Mouse (Mus musculus): ENCODE data around the gene Sucnr1. TPM values are rescaled to one million over a fixed set of nuclear protein-coding genes. Genes with fewer than 3 reads are reported as not detected.
"Not testable (repeated sequence)": the region's sequence is repeated elsewhere in the genome, so short reads cannot be mapped to it uniquely, and the experiment has no call there.

Sucnr1 gene
- polyA plus RNA-seq, 1 experiment from 2014 or later = 0.07 TPM

- 61% methylated on average over 8 of the region's 8 CpGs for WGBS (ENCODE audit: insufficient replicate concordance)
- H3K36me3 ChIP-seq (replicated peaks) = no peaks in the 10 kb centered on the region
- no peaks in the 10 kb centered on the region for H3K9me3 ChIP-seq (replicated peaks)
- no peak overlapping the region for H3K27ac ChIP-seq (replicated peaks)
- peaks cover 3% of the 10 kb centered on the region for H3K4me1 ChIP-seq (replicated peaks)
- no peak overlapping the region for H3K4me3 ChIP-seq (replicated peaks)
- H3K27me3 ChIP-seq = no peaks in the 10 kb centered on the region
- H3K9ac ChIP-seq = no peak overlapping the region
- H3K4me2 ChIP-seq = no peak overlapping the region
- no peak for ATAC-seq (ENCODE audit: insufficient read depth)
Measured at GRCm38 (mm10) chr3:60091321-60091720, 9.7 kb downstream of the Sucnr1 start.

DNA sequence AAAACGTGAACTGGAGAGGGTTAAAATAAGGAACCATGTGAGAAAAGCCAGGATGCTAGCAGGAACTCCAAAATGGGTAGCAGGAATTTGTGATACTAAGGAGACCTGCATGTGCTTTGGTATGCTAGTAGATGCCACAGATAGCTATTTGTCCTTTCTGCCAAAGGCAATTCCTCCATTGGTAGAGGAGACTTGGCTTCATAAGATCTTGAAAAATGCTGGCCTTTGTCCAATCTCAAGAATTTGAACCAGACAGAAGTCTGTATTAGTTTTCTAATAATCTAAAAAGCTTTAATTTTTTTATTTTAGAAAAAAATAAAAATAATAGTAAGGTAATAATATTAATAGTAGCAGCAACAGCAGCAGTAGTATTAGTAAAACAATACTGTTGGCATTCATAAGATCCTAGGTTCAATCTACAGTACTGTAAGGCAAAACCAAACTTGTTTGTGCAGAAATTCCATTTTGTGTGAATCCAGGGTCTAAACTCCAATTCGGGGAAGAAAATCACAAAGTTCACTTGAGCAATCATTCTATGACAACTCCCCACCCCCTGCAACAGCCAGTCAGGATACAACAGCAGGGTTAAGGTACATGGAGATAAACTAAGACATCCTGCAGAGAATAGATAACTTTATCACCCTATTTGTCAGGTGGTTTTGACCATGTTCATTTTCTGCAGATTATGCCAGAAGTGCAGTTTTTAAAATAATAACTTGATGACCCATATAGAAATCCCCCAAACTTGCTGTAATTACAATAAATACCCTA is 12.9 kb downstream of the Sucnr1 start:
- Histone ChIP-seq H3K4me2 (no peak overlapping the region), H3K9ac (no peak overlapping the region), H3K27me3 (no peaks in the 10 kb centered on the region), H3K4me1 (replicated peaks) (peaks cover 3% of the 10 kb centered on the region), H3K36me3 (replicated peaks) (no peaks in the 10 kb centered on the region), H3K27ac (replicated peaks) (peak overlapping the region; percentile 45; the same call in 1 of the 2 replicates), H3K4me3 (replicated peaks) (no peak overlapping the region), H3K9me3 (replicated peaks) (no peaks in the 10 kb centered on the region)
- ATAC-seq (ENCODE audit: insufficient read depth) = peak; percentile 62
- 29% methylated on average over 2 of the region's 2 CpGs for WGBS (ENCODE audit: insufficient replicate concordance)

GRCm38 (mm10) chr3:60096941-60097340 is 15.3 kb downstream of the Sucnr1 start:
- Histone ChIP-seq H3K4me1 (replicated peaks) (peaks cover 3% of the 10 kb centered on the region), H3K36me3 (replicated peaks) (no peaks in the 10 kb centered on the region), H3K9ac (no peak overlapping the region), H3K27me3 (no peaks in the 10 kb centered on the region), H3K4me2 (no peak overlapping the region), H3K4me3 (replicated peaks) (no peak overlapping the region), H3K27ac (replicated peaks) (no peak overlapping the region), H3K9me3 (replicated peaks) (no peaks in the 10 kb centered on the region)
- ATAC-seq (ENCODE audit: insufficient read depth) = no peak
- 48% methylated on average over 3 of the region's 3 CpGs for WGBS (ENCODE audit: insufficient replicate concordance)

GRCm38 (mm10) chr3:60097485-60097884 is 15.8 kb downstream of the Sucnr1 start:
- no peak overlapping the region for H3K4me2 ChIP-seq
- 57% methylated on average over 2 of the region's 2 CpGs for WGBS (ENCODE audit: insufficient replicate concordance)
- H3K27me3 ChIP-seq = no peaks in the 10 kb centered on the region
- no peak overlapping the region for H3K9ac ChIP-seq
- H3K27ac ChIP-seq (replicated peaks) = no peak overlapping the region
- no peak for ATAC-seq (ENCODE audit: insufficient read depth)
- H3K4me3 ChIP-seq (replicated peaks) = no peak overlapping the region
- no peaks in the 10 kb centered on the region for H3K36me3 ChIP-seq (replicated peaks)
- H3K4me1 ChIP-seq (replicated peaks) = peaks cover 3% of the 10 kb centered on the region
- H3K9me3 ChIP-seq (replicated peaks) = no peaks in the 10 kb centered on the region

DNA sequence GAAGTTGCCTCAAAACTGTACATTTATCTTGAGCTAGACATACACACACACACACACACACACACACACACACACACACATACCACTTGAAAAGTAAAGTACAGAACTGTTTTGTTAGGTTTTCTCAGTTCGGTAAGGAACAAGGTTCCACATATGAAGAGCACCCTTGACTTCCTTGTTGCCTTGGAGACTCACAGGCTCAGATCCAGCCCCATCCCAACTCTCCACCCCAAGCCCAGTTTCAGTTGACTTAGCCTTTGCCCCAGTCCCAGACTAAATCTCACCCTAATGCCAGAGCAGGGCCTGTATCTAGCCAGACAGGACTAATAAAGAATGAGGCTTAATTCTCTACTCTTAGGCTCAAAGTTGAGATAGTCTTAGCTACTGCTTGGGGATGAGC is 16.9 kb downstream of the Sucnr1 start:
- Histone ChIP-seq H3K27me3 (no peaks in the 10 kb centered on the region), H3K36me3 (replicated peaks) (no peaks in the 10 kb centered on the region), H3K9ac (no peak overlapping the region), H3K4me3 (replicated peaks) (no peak overlapping the region), H3K4me2 (no peak overlapping the region), H3K27ac (replicated peaks) (no peak overlapping the region), H3K4me1 (replicated peaks) (peaks cover 3% of the 10 kb centered on the region), H3K9me3 (replicated peaks) (no peaks in the 10 kb centered on the region)
- ATAC-seq (ENCODE audit: insufficient read depth) = 0 out of 2 replicates have a peak, but pooled peaks have one; percentile 28
- 61% methylated on average over 1 of the region's 1 CpGs for WGBS (ENCODE audit: insufficient replicate concordance)

- ATAC-seq (ENCODE audit: insufficient read depth) = no peak
- WGBS (ENCODE audit: insufficient replicate concordance) = 65% methylated on average over 2 of the region's 2 CpGs
Measured at GRCm38 (mm10) chr3:60104462-60105109, 22.9 kb downstream of the Sucnr1 start.

GRCm38 (mm10) chr3:60106446-60106845 is 24.8 kb downstream of the Sucnr1 start:
- H3K27me3 ChIP-seq; H3K4me1 ChIP-seq (replicated peaks); H3K27ac ChIP-seq (replicated peaks); ATAC-seq (ENCODE audit: insufficient read depth); H3K9ac ChIP-seq; H3K4me2 ChIP-seq; H3K36me3 ChIP-seq (replicated peaks); H3K4me3 ChIP-seq (replicated peaks); H3K9me3 ChIP-seq (replicated peaks): not testable (repeated sequence)
- WGBS (ENCODE audit: insufficient replicate concordance) = 58% methylated on average over 1 of the region's 1 CpGs

More at GRCm38 (mm10) chr3:60104462-60105109, 22.9 kb downstream of the Sucnr1 start:
- Histone ChIP-seq H3K4me3 (replicated peaks) (no peak overlapping the region), H3K4me2 (no peak overlapping the region), H3K9ac (no peak overlapping the region), H3K27me3 (no peaks in the 10 kb centered on the region), H3K4me1 (replicated peaks) (no peaks in the 10 kb centered on the region), H3K36me3 (replicated peaks) (no peaks in the 10 kb centered on the region), H3K9me3 (replicated peaks) (no peaks in the 10 kb centered on the region), H3K27ac (replicated peaks) (no peak overlapping the region)

- no peak overlapping the region for H3K4me3 ChIP-seq (replicated peaks)
- H3K27ac ChIP-seq (replicated peaks) = no peak overlapping the region
- no peak for ATAC-seq (ENCODE audit: insufficient read depth)
- no peaks in the 10 kb centered on the region for H3K27me3 ChIP-seq
- H3K9ac ChIP-seq = no peak overlapping the region
- 40% methylated on average over 3 of the region's 3 CpGs for WGBS (ENCODE audit: insufficient replicate concordance)
- no peaks in the 10 kb centered on the region for H3K36me3 ChIP-seq (replicated peaks)
- no peaks in the 10 kb centered on the region for H3K9me3 ChIP-seq (replicated peaks)
- H3K4me1 ChIP-seq (replicated peaks) = no peaks in the 10 kb centered on the region
- H3K4me2 ChIP-seq = no peak overlapping the region
Measured at GRCm38 (mm10) chr3:60107736-60108135, 26.1 kb downstream of the Sucnr1 start.

DNA sequence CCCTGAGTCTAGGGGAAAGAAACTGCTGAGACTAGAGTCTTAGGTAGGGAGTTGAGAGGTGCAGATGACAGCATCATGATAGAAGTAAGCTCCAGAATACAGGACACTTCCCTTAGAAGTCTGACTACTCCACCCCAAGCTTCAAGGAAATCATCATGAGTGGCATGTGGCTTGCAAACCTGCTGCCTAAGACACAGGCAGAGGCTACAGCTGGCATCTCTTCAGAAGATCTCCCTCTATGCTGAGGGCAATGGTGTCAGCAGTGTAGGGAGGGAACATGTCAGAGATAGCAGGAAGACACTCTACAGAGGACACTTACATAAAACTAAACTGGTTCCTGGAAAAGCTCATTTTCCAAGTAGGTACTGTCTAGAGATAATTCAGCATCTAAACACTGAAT is 27.1 kb downstream of the Sucnr1 start:
- Histone ChIP-seq H3K27me3 (no peaks in the 10 kb centered on the region), H3K9ac (no peak overlapping the region), H3K4me2 (no peak overlapping the region), H3K9me3 (replicated peaks) (no peaks in the 10 kb centered on the region), H3K27ac (replicated peaks) (no peak overlapping the region), H3K4me1 (replicated peaks) (no peaks in the 10 kb centered on the region), H3K4me3 (replicated peaks) (no peak overlapping the region), H3K36me3 (replicated peaks) (no peaks in the 10 kb centered on the region)
- ATAC-seq (ENCODE audit: insufficient read depth) = no peak

- Histone ChIP-seq H3K9me3 (replicated peaks) (no peaks in the 10 kb centered on the region), H3K4me1 (replicated peaks) (no peaks in the 10 kb centered on the region), H3K27ac (replicated peaks) (no peak overlapping the region), H3K36me3 (replicated peaks) (no peaks in the 10 kb centered on the region), H3K4me3 (replicated peaks) (no peak overlapping the region), H3K9ac (no peak overlapping the region), H3K4me2 (no peak overlapping the region), H3K27me3 (no peaks in the 10 kb centered on the region)
- 62% methylated on average over 4 of the region's 4 CpGs for WGBS (ENCODE audit: insufficient replicate concordance)
- no peak for ATAC-seq (ENCODE audit: insufficient read depth)
Measured at GRCm38 (mm10) chr3:60111135-60111710, 29.6 kb downstream of the Sucnr1 start.

- H3K9me3 ChIP-seq (replicated peaks) = no peaks in the 10 kb centered on the region
- no peak overlapping the region for H3K4me2 ChIP-seq
- H3K36me3 ChIP-seq (replicated peaks) = no peaks in the 10 kb centered on the region
- H3K27me3 ChIP-seq = no peaks in the 10 kb centered on the region
- H3K27ac ChIP-seq (replicated peaks) = no peak overlapping the region
- ATAC-seq (ENCODE audit: insufficient read depth) = no peak
- 64% methylated on average over 6 of the region's 6 CpGs for WGBS (ENCODE audit: insufficient replicate concordance)
- no peaks in the 10 kb centered on the region for H3K4me1 ChIP-seq (replicated peaks)
- H3K4me3 ChIP-seq (replicated peaks) = no peak overlapping the region
- no peak overlapping the region for H3K9ac ChIP-seq
Measured at GRCm38 (mm10) chr3:60111889-60112646, 30.4 kb downstream of the Sucnr1 start.
